Mouse (Mus musculus): ENCODE measurements around the gene Fgfr1op. TPM values are rescaled to one million over a fixed set of nuclear protein-coding genes. Genes with fewer than 3 reads are reported as not detected.

Fgfr1op gene
- polyA plus RNA-seq, 1 experiment from 2014 or later = 54.9 TPM

DNA sequence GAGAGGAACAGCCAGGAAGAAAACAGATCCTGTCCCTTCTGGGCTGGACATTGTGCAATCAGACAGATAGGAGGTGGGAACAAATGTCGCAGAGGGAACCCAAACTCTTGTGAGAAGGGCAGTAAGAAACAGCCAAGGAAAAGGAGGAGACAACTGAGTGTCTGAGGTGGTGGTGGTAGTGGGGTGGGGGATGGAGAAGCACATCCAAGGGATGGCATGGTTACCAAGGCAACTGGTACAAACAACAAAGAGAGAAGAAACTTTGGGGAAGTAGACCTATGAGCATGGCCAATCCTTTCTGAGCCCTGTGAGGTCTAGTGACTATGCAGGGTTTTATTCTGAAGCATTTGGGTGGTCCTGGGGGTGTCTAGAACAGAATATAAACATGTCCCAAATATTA is 49.1 kb downstream of the Fgfr1op start:
- H3K36me3 ChIP-seq (replicated peaks) = no peaks in the 10 kb centered on the region
- DNase-seq (ENCODE audit: low spot score) = no peak
- no peaks in the 10 kb centered on the region for H3K27me3 ChIP-seq (replicated peaks; ENCODE audit: low read depth, poor library complexity, severe bottlenecking)
- no peaks in the 10 kb centered on the region for H3K4me1 ChIP-seq
- H3K4me3 ChIP-seq = no peak overlapping the region
- no peaks in the 10 kb centered on the region; the same call in 1 of the 2 replicates for H3K9me3 ChIP-seq
- 92% methylated on average over 1 of the region's 1 CpGs for whole genome bisulfite sequencing
- H3K27ac ChIP-seq (replicated peaks) = no peak overlapping the region

DNA sequence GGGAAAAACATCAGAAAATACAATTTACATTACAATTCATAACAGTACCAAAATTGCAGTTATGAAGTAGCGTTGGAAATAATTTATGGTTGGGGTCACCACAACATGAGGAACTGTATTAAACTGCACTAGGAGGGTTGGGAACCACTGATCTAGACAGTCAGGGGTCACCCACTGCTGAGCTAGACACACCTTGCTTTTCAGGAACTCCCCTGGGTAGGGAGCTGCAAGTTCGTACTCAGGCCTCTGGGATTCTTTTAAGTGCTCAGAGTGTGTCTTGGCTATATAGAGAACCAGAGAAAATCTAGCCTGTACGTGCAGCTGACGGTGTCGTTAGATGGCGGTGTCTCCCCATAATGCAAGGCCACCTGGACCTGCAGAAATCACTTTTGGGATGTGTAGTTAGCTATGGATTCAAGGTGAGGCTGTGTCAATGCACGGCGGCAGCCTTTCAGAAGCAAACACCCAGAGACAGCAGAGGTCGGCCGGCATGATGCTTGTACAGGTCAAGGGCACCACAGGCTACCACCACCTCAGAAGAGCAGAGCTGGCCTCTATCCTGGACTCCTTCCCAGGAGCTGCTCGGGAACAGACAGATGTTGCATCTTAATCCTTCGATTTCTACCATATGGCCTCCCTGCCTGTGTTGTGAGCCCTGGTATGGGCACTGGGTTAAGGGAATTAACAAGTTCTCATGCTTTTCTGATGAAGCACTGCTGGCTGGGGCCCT is 49.9 kb downstream of the Fgfr1op start:
- Histone ChIP-seq H3K27me3 (replicated peaks; ENCODE audit: low read depth, poor library complexity, severe bottlenecking) (no peaks in the 10 kb centered on the region), H3K9me3 (no peaks in the 10 kb centered on the region; the same call in 1 of the 2 replicates), H3K4me1 (no peaks in the 10 kb centered on the region), H3K4me3 (no peak overlapping the region), H3K36me3 (replicated peaks) (no peaks in the 10 kb centered on the region), H3K27ac (replicated peaks) (no peak overlapping the region)
- no peak for DNase-seq (ENCODE audit: low spot score)
- 92% methylated on average over 12 of the region's 12 CpGs for WGBS

GRCm38 (mm10) chr17:8223225-8223624 is 57.9 kb downstream of the Fgfr1op start:
- H3K4me3 ChIP-seq = no peak overlapping the region
- no peaks in the 10 kb centered on the region for H3K27me3 ChIP-seq (replicated peaks; ENCODE audit: low read depth, poor library complexity, severe bottlenecking)
- DNase-seq (ENCODE audit: low spot score) = no peak
- WGBS = 91% methylated on average over 10 of the region's 10 CpGs
- H3K9me3 ChIP-seq = no peaks in the 10 kb centered on the region
- H3K27ac ChIP-seq (replicated peaks) = no peak overlapping the region
- no peaks in the 10 kb centered on the region for H3K36me3 ChIP-seq (replicated peaks)
- no peaks in the 10 kb centered on the region for H3K4me1 ChIP-seq

DNA sequence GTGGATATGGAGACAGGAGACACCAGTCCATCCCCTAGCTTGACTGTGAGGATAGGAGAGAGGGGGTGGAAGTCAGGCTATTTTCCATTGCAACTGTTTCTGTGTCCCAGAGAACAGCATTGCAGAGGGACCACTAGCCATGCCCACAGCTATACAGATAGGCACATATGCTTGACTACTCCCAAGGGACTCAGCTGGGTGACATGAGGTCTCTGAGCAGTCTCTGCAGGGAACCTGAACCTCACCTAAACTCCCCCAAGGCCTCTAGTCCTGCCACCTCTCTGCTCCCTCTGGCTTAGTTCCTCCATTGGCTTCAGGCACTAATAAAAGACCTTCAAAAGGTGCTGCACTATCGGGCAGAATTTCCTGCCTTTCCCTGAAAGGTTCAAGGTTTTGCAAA is 58.8 kb downstream of the Fgfr1op start:
- Histone ChIP-seq H3K27me3 (replicated peaks; ENCODE audit: low read depth, poor library complexity, severe bottlenecking) (no peaks in the 10 kb centered on the region), H3K9me3 (no peaks in the 10 kb centered on the region), H3K4me1 (0 out of 2 replicates have a peak, but pooled peaks cover 7% of the 10 kb centered on the region), H3K36me3 (replicated peaks) (no peaks in the 10 kb centered on the region), H3K4me3 (no peak overlapping the region), H3K27ac (replicated peaks) (no peak overlapping the region)
- no peak for DNase-seq (ENCODE audit: low spot score)
- 79% methylated on average over 1 of the region's 1 CpGs for WGBS

DNA sequence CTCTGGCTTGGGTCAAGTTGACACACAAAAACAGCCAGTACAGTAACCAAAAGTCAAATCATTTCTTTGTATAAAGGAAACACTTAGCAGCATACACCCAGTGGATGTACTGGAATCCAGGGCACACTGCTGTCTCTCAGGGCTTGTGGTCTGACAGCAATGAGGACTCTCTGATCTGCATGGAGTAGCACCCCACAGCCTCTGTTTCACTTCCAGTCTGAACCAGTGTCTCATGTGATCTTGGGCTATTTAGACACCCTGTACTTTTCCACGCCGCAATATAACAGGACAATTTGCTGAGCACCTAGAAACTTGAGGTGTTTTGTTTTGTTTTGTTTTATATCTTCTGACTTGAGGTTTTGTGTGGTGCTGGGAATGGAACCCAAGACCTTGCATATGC is 59.9 kb downstream of the Fgfr1op start:
- WGBS = 93% methylated on average over 2 of the region's 2 CpGs
- no peaks in the 10 kb centered on the region for H3K36me3 ChIP-seq (replicated peaks)
- no peak overlapping the region for H3K4me3 ChIP-seq
- 0 out of 2 replicates have a peak, but pooled peaks cover 7% of the 10 kb centered on the region for H3K4me1 ChIP-seq
- H3K9me3 ChIP-seq = no peaks in the 10 kb centered on the region
- DNase-seq (ENCODE audit: low spot score) = no peak
- H3K27ac ChIP-seq (replicated peaks) = no peak overlapping the region
- no peaks in the 10 kb centered on the region for H3K27me3 ChIP-seq (replicated peaks; ENCODE audit: low read depth, poor library complexity, severe bottlenecking)

DNA sequence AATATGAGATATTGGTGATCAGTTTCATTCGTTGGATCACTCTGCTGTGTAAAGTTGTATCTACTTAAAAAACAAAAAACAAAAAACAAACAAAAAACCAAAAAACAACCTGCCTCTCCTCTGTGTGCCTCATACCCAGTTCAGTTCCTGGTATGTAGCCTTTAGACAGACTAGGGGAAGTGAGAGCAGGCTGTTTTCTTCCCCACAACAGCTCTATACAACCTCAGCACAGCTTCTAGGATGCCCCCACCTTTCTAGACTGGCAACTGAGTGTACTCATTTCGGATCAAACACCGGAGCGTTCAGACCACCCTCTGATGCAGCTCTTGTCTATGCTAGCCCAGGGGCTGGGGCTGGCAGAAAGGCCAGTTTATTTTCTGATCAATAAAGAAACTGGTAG is 60.4 kb downstream of the Fgfr1op start:
- 84% methylated on average over 4 of the region's 4 CpGs for WGBS
- Histone ChIP-seq H3K4me3 (no peak overlapping the region), H3K27ac (replicated peaks) (no peak overlapping the region), H3K27me3 (replicated peaks; ENCODE audit: low read depth, poor library complexity, severe bottlenecking) (no peaks in the 10 kb centered on the region), H3K9me3 (no peaks in the 10 kb centered on the region), H3K4me1 (0 out of 2 replicates have a peak, but pooled peaks cover 7% of the 10 kb centered on the region), H3K36me3 (replicated peaks) (no peaks in the 10 kb centered on the region)
- no peak for DNase-seq (ENCODE audit: low spot score)

DNA sequence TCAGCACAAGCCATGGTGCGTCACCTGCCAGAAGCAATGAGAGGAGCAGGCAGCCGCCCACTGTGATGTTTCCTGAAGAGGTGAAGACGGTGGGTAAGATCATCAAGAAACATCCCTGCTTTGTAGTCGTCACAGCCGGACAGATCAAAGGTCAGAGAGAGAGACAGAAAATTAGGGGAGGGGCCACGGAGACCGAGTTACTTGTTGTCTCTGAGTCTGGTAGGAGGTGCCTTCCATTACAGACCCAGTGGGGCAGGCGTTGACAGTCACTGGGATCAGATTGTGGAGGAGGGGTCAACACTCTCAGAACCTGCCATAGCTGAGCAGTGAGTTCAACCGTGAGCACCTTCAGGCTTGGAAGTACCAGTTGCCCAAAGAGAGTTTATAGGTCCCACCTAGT is 63.3 kb downstream of the Fgfr1op start:
- Histone ChIP-seq H3K27me3 (replicated peaks; ENCODE audit: low read depth, poor library complexity, severe bottlenecking) (no peaks in the 10 kb centered on the region), H3K4me3 (no peak overlapping the region), H3K36me3 (replicated peaks) (no peaks in the 10 kb centered on the region), H3K9me3 (no peaks in the 10 kb centered on the region), H3K4me1 (0 out of 2 replicates have a peak, but pooled peaks cover 7% of the 10 kb centered on the region), H3K27ac (replicated peaks) (no peak overlapping the region)
- 50% methylated on average over 9 of the region's 9 CpGs for WGBS
- no peak for DNase-seq (ENCODE audit: low spot score)

DNA sequence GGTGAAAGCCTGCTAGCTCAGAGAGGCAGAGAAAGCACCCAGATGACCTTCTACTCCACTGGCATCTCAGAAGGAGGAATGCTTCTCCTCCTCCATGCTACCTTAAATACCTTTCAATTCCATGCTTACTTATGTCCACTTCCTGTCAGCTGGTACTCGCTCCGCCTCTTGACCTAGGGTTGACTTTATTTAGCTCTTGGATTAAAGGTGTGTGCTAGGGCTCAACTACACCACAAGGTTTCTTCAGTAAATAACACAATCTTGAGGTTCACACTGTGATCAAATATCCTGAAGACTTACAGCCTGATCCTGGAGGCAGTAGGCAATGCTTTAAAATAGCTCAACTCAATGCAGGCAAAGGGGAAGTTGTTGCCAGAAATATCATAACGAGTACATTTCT is 64.3 kb downstream of the Fgfr1op start:
- H3K27me3 ChIP-seq (replicated peaks; ENCODE audit: low read depth, poor library complexity, severe bottlenecking) = no peaks in the 10 kb centered on the region
- no peaks in the 10 kb centered on the region for H3K36me3 ChIP-seq (replicated peaks)
- no peak for DNase-seq (ENCODE audit: low spot score)
- H3K4me1 ChIP-seq = 0 out of 2 replicates have a peak, but pooled peaks cover 7% of the 10 kb centered on the region
- H3K9me3 ChIP-seq = no peaks in the 10 kb centered on the region
- no peak overlapping the region for H3K4me3 ChIP-seq
- 94% methylated on average over 3 of the region's 3 CpGs for WGBS
- H3K27ac ChIP-seq (replicated peaks) = no peak overlapping the region

- Histone ChIP-seq H3K4me3 (no peak overlapping the region), H3K36me3 (replicated peaks) (no peaks in the 10 kb centered on the region), H3K4me1 (0 out of 2 replicates have a peak, but pooled peaks cover 7% of the 10 kb centered on the region), H3K27me3 (replicated peaks; ENCODE audit: low read depth, poor library complexity, severe bottlenecking) (no peaks in the 10 kb centered on the region), H3K27ac (replicated peaks) (no peak overlapping the region), H3K9me3 (no peaks in the 10 kb centered on the region)
- 87% methylated on average over 5 of the region's 5 CpGs for WGBS
- DNase-seq (ENCODE audit: low spot score) = no peak
These were observed 66.8 kb downstream of the Fgfr1op start for GRCm38 (mm10) chr17:8232089-8232488.

DNA sequence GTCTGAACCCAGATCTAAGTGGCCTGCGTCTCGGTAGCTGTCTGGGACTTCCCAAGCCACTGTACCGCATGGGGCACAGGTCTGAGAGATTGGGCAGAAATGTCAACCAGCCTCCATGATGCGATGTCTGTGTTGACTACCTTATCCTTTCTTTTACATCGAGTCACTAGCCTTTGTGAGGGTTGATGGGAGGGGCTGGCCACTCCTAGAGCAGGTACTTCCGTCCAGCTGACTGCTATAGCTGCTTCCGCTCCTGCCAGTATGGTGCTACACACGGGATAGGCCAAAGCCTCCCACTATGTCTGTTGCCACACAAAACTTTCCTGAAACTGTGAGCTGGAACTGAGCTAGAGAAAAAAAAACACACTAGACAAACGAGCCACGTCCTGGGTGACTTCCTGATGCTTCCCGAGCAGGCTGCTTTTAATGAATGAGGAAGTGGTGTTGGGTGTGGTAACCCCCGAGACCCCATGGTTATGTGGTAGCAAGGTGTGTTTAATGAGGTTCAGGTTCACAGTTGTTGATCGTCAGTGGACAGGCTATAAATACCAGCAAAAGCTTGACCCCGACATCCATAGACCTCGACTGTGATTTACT is 68.4 kb downstream of the Fgfr1op start:
- 79% methylated on average over 15 of the region's 15 CpGs for WGBS
- H3K27ac ChIP-seq (replicated peaks) = no peak overlapping the region
- H3K4me3 ChIP-seq = no peak overlapping the region
- H3K4me1 ChIP-seq = 0 out of 2 replicates have a peak, but pooled peaks cover 2% of the 10 kb centered on the region
- H3K27me3 ChIP-seq (replicated peaks; ENCODE audit: low read depth, poor library complexity, severe bottlenecking) = no peaks in the 10 kb centered on the region
- no peaks in the 10 kb centered on the region for H3K9me3 ChIP-seq
- no peaks in the 10 kb centered on the region for H3K36me3 ChIP-seq (replicated peaks)
- DNase-seq (ENCODE audit: low spot score) = no peak

DNA sequence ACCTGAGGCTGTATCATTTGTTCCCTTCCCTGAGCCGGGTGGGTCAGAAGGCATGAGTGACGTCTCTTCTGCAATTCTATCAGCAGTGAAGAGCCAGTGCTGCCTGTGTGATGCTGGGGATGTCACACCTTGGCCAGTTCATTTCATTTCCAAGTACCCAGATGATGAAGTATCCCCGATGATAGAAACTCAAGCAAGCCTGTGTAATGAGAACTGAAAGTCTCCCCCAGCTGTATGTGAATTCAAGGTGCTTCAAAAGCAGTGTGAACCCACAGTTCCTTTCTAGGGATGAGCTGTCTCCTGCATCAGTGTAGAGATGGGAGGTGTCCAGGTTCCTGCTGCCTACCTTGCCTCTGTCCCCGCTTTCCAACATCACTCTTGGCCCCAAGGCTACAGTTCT is 69.2 kb downstream of the Fgfr1op start:
- no peak overlapping the region for H3K27ac ChIP-seq (replicated peaks)
- H3K36me3 ChIP-seq (replicated peaks) = no peaks in the 10 kb centered on the region
- DNase-seq (ENCODE audit: low spot score) = no peak
- no peaks in the 10 kb centered on the region for H3K4me1 ChIP-seq
- no peak overlapping the region for H3K4me3 ChIP-seq
- 82% methylated on average over 4 of the region's 4 CpGs for WGBS
- H3K9me3 ChIP-seq = no peaks in the 10 kb centered on the region
- H3K27me3 ChIP-seq (replicated peaks; ENCODE audit: low read depth, poor library complexity, severe bottlenecking) = no peaks in the 10 kb centered on the region

DNA sequence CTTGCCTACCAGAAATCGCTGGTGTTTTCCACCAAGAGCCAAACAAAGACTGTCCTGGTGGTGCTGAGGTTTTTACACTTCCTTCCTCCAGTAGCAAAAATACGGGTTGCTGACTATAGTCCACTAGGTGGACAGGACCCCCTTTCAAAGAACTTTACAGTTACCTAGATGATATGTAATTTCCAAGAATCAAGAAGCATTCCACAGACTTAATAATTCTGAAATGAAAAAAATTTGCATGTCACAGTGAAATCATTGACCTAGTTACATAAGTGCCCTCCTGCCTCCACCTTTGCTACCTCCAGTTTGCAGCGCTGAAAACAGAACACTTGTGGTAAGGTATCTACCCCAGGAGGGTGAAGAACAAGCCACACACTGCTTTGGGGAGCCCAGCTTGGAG is 70.4 kb downstream of the Fgfr1op start, which contains the start of gene Ccr6:
Ccr6 (plus strand) TSS at position 301 of the 400 bp plus-strand sequence.
- WGBS = 80% methylated on average over 3 of the region's 3 CpGs
- DNase-seq (ENCODE audit: low spot score) = no peak
- Histone ChIP-seq H3K27ac (replicated peaks) (no peak within 1 kb of the TSS), H3K9me3 (no peaks in the 10 kb centered on the region), H3K36me3 (replicated peaks) (no peaks in the 10 kb centered on the region), H3K4me1 (no peaks in the 10 kb centered on the region), H3K4me3 (no peak within 1 kb of the TSS), H3K27me3 (replicated peaks; ENCODE audit: low read depth, poor library complexity, severe bottlenecking) (no peaks in the 10 kb centered on the region)
